Mouse (Mus musculus) stomach, postnatal 0 days (tissue): ENCODE results near the gene Bsn.

Experiments used
- CTCF ChIP-seq: IDR thresholded peaks from 2 replicates; pipeline ENCODE4 v1.5.1; 2016; ENCODE audit warnings: antibody characterized with exemption, low read depth, mild to moderate bottlenecking, moderate library complexity
- EP300 ChIP-seq: optimal IDR thresholded peaks from 2 replicates; pipeline ENCODE3; 2016; ENCODE audit warnings: antibody characterized with exemption

- TF ChIP-seq CTCF (no peak), EP300 (no peak)
Observed at GRCm38 (mm10) chr9:108063361-108063760, 126.8 kb downstream of the Bsn start.
